Mouse (Mus musculus) urinary bladder, postnatal 36 days (tissue): ENCODE results near the gene Zfp512b.
A peak's percentile ranks its signal among the peaks of the same experiment; 100 is the strongest.

ENCODE experiments used
- DNase-seq, 2 experiments: peaks; one replicate each; pipeline ENCODE4 v3.0.0; 2022; ENCODE audit warnings: low spot score in 2 of 2, mixed read lengths in 1 of 2

The Zfp512b gene

DNA sequence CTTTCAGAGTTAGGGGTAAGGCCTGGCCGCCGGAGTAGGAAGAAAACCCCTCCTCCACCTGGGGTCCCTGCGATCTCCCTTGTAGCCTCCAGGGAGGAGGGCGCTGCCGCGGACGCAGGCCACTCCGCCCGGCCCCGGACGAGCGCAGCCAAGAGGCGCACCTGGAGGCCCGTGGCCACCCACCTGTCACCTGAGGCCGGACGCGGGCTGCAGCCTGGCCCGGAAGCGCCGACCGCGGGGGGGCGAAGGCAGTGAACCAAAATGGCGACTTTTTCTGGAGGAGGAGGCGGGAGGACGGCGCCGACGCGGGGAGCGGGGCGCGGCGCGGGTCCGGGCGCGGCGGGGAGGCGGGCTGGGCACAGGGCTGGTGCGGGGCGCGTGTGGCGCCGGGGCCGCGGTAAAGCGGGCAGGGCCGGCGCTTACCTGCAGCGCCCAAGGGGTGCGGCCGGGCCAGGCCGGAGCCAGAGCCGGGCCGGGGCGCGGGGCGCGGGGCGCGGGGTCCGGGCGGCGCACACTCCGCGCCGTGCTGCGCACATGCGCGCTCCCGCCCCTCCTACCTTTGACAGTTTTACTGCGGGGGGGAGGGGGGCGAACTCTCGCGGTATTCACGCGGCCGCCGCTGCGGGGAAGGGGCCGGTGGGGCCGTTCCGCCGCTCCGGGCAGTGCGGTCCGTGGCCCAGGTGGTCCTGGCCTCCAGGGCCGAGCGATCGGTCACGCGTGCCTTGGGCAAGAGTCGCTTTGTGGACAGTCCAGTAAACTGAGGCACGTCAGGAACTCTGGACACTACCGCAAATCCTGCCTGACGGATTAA is at the start of gene Zfp512b:
Zfp512b (minus strand) TSS at position 573 of the 811 bp plus-strand sequence.
- DNase-seq: peak; percentile 61 to 64

DNA sequence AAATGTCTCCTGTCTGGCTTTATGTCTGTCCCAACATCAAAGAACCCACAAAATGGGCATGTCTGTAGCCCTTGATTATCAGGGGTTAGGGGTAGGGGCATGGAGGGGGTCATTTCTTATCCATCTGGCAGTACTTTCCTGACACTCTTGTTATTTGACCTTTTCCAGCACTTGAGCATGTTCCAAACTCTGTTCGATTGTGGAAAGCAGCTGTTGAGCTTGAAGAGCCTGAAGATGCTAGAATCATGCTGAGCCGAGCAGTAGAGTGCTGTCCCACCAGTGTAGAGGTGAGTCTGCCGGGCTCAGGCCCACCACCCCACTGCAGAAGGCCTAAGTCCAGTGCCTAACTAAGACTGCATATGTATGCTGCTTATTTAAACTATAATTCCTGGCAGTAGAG is 43.3 kb upstream of the Zfp512b start:
- no peak for DNase-seq

DNA sequence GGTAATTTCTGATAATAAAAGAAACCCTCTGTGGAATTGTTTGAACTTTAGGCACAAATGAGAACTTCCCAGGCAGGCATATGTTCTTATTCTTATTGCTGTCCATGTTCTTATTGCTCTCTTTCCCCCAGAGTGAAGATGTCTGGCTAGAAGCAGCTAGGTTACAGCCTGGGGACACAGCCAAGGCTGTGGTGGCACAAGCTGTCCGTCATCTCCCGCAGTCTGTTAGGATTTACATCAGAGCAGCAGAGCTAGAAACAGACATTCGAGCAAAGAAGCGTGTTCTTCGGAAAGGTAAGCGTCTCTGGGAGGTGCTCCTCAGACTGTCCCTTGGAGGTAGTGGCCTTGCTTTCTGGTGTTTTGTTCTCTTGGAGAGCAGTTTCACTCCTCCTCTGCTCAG is 40.0 kb upstream of the Zfp512b start:
- DNase-seq: no peak

DNA sequence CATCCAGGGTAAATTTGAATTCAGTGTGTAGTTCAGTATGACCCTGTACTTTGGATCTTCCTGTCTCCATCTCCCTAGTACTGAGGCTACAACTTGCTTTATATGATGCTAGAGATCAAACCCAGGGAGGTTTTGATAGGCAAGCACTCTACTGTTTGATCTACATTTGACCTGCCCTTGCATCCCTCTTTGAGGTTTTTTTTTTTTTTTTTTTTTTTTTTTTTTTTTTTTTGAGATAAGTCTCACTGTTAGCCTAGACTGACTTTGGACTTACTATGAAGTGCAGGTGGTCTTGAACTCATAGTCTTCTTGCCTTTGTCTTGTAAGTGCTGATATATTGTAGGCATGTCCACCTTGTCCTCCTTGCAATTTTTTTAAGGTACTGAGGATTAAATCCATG is 35.9 kb upstream of the Zfp512b start:
- no peak for DNase-seq

DNA sequence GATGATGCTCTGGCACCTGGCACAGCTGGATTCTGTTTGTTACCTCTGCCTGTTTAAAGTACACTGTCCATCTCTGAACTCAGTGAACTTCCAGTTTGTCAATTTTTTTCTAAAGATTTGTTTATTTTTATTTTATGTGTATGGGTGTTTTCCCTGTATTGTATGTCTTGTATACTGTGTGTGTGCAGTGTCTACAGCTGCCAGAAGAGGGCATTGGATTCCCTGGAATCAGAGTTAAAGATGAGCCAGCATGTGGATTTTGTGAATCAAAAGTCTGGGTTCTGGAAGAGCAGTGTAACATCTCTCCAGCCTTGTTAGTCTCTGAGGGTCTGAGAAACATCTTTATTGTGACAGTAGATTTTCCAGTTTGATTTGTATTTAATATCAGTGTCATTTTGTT is 30.8 kb upstream of the Zfp512b start:
- DNase-seq: no peak

DNA sequence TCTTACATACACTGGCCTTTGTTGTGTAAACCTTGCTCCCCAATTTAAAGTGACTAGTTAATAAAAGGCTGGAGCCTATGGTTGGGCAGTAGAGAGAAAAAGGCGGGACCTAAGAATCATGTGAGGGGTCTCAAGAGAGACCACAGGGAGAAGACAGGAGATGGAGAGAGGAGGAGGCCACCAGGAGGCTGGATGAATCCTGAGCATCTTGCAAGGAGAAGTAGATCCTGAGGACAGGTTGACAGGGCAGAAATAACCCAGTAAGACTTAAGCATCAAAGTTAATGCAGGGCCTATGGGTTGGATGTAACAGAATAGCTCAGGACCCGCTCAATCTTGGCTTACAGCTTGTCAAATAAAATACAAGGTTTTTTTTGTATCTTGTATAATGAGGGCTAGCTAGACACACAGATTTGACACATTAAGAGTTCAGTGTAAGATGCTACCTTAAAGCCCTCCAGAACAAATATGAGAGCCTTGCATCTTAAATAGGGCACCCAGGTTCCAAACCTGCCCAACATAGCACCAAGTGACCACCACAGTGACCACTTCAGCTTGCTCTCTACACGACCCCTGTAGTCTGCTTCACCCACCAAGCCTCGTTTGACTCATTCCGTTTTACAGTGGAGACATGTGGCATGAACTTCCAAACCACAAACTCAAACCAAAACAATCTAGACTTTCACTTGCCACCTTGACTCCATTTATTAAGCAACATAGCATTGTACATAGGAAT is 26.3 kb upstream of the Zfp512b start:
- DNase-seq: no peak

DNA sequence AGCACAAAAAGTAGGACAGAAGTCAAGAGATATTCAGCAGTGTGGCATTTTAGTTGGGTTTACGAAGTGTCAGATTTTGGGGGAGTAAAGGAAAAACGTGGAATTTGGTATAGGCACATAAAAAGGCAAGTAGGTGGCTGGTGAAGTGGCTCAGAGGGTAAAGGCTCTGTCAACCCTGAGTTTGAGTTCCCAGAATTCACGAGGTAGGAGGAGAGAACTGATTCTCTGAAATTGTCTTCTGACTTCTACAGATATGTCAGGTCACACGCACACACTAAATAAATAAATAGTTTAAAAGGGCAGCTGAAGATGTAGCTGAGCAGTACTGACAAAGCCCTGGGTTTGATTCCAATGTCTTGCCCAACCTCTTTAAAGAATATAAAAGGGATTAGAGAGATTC is 9.8 kb upstream of the Zfp512b start:
- DNase-seq: no peak

DNA sequence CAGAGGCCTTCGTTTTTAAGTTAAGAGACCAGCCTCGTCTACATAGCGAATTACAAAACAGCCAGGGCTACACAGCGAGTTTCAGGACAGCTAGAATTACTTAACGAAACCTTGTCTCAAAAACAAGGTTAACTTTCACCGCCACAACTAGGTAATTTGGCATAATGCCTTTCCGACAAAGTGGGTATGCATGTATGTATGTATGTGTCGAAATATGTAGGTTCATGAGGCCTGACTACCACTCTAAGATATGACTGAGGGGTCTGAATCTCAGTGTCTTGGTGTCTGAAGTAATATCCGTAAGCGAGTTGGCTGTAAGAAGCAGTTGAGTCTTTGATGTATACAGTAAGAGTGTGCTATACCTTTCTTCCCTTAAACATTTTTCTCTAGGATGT is 9.1 kb upstream of the Zfp512b start:
- DNase-seq: no peak

DNA sequence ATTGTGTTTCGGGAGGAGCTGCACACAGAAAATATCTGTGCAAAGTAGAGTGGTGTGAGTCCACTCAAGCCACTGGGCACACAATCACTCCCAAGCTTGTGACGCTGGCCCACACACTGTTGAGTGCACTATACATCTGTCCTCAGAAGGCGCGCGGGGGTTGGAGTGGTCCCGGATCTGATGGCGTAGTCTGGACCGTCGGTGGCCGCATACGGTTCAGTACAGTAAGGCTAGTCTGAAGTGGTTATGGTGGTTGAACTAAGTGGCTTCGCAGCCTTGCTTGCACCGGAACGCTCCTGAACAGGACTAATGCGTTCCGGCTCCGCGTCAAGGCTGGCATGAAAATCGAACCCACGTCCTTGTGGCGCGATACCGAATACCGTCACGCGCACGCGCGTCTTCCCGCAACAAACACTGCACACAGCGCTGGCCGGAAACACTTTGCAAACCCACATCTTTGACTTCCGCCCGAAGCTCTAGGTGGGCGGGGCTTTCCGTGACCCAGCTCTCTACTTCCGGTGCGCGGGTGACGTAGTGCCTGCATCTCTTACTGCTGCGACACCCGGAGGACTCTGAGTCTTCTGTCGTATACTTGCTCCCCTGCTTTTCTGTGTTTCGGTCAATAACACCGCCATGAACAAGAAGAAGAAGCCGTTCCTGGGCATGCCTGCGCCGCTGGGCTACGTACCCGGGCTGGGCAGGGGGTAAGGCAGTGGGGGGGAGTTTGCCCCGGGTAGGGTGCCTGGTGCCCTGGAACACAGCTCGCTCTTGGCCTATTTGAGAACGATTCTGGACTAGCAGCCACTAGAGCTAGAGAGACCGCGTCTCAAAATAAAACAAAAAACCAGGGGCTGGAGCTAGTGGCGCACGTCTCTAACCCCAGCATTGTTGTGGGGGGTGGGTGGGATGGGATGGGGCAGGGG is 8.5 kb upstream of the Zfp512b start:
- peak; percentile 89 to 97 for DNase-seq

DNA sequence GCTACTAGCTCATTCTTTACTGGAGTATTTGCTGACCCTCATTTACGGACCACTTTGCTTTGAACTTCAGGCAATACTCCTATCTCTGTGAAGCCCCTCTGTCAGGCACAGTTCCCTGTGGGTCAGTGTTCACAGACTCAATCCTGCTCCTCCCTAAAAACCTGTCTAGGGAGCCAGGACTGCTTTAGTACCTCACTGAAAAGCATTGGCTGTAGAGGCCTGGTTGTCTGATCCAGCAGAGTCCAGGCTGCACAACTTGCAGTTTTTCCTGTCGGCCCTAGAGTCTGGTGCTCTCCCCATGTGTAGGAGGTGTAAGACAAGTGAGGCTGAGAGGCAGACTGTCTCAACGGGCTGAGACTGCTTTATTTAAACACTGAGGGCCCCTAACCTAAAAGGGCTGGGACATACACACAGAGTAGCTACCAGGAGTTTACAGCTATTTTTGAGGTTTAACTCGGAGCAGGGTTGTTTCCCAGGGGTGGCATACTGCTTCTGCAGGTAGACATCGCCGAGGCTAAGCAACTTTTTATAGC is 7.7 kb upstream of the Zfp512b start:
- DNase-seq: no peak

DNA sequence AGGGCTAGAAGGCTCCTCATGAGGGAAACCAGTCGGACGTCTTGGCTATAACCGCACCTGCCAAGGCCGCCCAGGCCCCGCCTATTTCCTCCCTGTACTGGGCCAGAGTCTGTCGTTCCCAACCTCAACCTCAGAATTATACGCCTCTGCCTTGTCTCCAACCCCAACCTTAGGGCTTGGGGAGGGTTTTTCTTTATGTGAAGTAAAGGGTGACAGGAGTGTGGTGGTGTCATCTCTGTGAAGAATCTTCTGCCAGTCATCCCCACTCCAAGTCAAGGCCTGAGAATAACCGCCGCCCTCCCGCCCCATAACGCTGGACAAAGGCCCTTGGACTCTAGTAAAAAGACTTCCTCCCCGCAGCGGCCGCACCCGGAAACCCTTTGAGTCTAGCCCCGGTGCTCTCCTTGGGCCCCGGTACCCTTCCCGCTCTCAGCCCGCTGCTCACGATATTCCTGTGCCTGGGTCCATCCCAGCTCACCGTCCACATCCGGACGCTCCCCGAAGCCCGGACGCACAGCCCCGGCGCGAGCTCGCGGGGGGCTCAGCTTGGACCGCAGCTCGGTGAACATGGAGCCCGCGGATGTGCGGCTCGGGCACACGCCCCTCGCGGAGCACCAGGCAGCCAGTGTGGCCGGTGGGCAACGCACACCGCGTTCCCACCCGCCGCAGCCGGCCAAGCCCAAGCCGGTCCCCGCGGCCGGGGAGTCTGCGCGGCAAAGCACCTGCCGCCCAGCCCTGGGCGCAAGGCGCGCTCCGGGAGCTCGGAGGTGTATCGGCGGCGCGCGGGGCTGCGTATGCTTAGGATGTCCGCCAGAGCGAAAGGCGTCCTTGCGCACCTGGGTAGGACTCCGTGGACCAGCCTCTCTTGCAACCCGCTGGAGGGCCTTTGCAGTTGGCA is 6.1 kb upstream of the Zfp512b start, which contains the start of gene Samd10:
Samd10 (minus strand) TSS at position 759 of the 898 bp plus-strand sequence.
- peak; percentile 57 to 66 for DNase-seq

DNA sequence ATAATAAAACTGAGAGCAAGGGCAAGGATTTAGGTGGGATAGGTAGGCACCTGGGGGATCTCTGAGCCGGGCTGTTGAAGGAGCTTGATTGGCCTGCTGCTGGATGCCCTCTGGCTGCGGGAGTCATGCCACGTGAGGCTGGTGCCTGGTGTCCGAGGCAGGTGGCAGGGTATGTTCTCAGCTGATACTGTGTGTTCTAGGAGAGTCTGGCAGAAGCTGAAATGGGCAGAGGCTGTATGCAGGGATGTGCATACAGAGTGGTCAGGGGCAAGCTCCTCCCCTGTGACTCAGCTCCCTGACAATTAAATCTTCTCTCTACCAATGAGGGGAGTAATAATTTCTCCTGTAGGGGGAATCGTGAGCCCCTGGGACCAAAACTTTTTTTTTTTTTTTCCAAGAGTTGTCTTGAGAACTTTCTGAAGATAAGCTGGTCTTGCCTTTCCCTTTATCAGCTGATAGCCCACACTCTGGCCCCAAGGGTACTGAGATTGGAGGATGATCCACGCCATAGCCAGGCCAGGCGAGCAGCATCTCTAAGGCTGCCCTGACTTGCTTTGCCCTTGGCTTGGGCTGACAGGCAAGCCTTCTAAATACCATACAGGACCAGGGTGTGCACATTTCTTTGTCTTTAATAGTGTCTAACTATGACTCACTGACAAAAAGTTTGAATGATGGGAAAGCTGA is 4.9 kb upstream of the Zfp512b start:
- no peak for DNase-seq

DNA sequence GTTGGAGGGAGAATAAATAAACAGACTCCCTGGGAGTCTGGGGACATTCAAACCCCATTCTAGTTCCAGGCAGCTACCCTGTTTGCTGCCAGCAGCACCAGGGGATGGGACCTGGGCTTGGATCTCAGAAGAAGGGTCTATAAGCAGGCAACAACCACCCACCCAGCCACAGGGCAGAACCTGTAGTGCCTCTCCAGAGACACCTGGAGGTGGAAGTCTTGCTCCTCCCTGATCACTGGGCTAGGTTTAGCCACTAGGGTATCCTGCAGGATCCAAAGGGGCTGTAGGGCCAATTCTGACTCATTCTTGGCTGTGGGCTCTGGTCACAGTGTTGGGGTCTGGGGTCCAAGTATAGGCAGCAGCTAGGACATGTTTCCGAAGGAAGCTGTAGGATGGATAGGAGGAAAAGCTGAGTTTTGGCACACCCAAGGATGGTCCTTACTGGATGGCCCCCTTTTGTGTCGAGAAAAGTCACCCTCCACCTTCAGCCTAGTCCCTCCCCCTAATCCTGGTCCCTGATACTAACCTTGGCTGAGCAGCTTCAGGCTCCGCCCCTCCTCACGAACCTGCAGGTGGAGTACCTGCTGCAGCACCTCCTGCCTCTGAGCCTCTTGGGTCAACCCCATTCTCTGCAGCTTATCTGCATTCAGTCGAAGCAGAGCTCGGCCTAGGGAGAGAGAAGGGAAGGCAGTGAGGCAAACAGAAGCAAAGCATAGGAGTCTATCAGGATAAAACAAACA is 3.8 kb upstream of the Zfp512b start:
- no peak for DNase-seq

DNA sequence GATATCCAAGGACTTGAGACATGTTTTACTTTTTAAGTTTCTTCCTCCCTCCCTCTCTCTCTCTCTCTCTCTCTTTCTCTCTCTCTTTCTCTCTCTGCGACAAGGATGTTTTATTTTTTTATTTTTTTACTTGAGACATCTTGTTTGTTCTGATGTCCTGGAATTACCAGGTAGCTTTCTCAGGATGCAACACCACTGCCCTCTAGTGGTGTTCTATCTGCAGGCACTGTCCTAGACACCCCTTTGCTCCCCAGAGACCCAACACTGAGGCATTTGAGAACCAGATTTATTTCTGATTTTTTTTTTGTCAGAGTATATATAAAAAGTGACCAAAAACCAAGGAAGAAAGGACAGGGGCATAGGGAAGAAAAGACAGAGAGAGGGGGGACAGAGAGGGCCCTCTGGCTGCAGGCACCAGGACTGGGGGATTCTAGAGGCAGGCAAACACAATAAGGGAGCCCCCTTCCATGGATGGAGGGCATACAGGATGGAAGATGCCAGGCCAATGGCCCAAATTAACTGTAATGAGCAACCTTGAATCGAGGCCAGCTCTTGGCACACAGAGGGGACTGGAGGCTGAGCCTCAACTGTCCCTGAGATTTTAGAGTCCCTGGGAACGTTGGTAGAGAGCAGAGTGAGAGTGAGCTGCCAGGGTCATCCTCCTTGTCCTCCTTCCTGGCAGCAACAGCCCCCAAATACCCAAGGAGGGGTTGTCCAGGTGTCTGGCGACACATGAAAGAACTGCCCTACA is 2.5 kb upstream of the Zfp512b start:
- DNase-seq: no peak

DNA sequence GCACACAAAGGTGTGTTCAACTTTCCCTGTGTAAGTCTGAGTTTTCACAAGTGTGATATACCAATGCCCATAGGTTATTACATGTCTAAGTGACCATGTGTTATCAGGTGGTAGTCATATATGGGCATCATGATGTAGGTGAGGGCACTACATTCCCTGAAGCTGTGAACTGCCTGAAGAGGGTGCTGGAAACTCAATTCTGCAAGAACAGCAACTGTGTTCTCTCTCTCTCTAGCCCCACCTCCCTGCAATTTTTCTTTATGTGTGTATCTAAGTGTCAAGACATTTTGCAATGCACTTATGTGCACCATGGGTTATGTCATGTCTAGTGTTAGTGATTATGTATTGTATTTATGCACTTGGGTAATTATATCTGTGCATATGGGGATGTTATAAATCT is 1.3 kb upstream of the Zfp512b start:
- no peak for DNase-seq

DNA sequence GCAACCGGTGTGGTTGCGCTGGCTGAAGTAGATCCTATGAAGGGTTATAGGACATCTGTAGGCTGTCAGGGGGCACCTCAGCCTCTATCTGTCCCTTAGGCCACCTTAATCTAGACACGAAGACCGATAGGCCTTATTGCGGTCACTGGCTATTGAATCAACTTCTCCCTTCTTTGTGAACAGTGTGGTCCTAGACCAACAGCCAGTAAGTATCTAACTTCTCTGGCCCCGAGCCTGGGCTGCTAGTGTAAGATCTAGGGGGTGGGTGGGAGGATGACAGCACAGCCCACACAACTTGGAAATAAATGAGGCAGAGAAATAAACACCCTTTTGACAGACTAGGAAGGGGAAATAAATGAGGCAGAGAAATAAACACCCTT is 429 bp upstream of the Zfp512b start:
- DNase-seq: no peak

DNA sequence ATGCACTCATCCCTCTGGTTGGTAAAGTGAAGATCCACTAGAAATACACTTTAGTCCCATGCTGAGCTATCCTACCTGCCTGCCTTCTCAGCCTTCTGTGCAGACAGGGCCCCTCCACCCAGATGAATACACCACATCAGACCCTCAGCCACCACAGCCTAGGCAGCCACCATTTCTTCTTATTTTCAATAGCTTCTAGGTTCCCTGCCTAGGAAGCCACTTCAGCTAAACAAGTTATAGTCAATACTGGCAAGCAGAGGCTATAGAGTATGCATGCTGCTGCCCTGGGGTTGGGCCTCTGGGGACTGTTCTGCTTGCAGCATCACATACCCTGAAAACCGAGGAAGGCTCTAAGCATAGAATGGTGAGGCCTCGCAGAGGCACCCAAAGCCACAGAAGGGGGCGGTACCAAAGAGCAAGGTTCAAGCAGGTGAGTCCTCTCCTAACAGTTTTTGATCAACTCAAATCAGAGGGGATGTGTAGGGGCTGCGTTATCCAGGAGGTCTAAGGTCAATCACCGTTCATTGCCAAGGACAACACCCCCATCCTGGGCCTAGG is 996 bp downstream of the Zfp512b start, which contains the start of gene Prpf6:
Prpf6 (plus strand) TSS at position 341 of the 558 bp plus-strand sequence.
- no peak for DNase-seq

DNA sequence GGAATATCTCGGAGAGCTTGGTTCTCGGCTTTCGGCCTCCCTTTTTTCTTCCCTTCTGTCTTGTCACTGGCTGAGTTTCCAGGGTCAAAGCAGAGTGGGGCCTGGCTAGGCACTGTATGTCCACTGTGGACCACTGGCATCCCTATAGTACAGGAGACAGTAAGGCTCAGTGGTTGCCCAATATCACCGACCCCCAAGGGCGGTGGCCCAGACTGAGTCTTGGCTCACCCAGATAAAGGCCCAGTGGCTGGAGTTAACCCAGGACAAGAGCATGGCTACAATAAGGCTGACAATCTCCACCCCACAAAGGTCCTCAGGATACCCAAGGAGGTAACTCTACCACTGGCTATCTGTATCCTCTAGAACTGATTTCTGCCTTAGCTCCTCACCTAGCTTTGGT is 2.1 kb downstream of the Zfp512b start:
- no peak for DNase-seq
